8 mouse cellular contexts compared by ENCODE assay signal in genomic region chr1:180386951-180387749, GRCm38 (mm10). TPM values are rescaled to one million over a fixed set of nuclear protein-coding genes. Genes with fewer than 3 reads are reported as not detected.
A peak's percentile ranks its signal among the peaks of the same experiment; 100 is the strongest.
DNase-seq lines count a peak whose midpoint lies in the region; ATAC-seq and TF ChIP-seq lines count a peak whose summit lies in the region.

No protein-coding gene starts in this region.

- no peaks in the 10 kb centered on the region for H3K27me3 ChIP-seq in ES-Bruce4 (ENCODE audit: control insufficient read depth, insufficient read depth, low read length, poor library complexity, severe bottlenecking)
- H3K27me3 ChIP-seq in forebrain, embryonic 15.5 days, result no peaks in the 10 kb centered on the region
- no peaks in the 10 kb centered on the region for H3K27me3 ChIP-seq in lung, embryonic 14.5 days (ENCODE audit: insufficient read depth, low read length)
- H3K27me3 ChIP-seq in thymus, adult 2 months (ENCODE audit: control insufficient read depth, insufficient read depth, low read length), result no peaks in the 10 kb centered on the region

- peak; percentile 98 for DNase-seq in cerebellum, adult 11 months
- peak; percentile 99 for DNase-seq in heart, postnatal 36 days
- DNase-seq in layer of hippocampus, adult 2 months (ENCODE audit: low spot score in 2 of 2), result peak; percentile 100
- DNase-seq in lung, embryonic 14.5 days, result peak; percentile 99
- peak; percentile 97 for DNase-seq in thymus, adult 2 months

- peak; percentile 97 for ATAC-seq in forebrain, embryonic 15.5 days (replicated peaks)
- ATAC-seq in lung, embryonic 14.5 days (ENCODE audit: insufficient read depth), result peak; percentile 96

- TF ChIP-seq CTCF in ES-Bruce4 (IDR thresholded peaks at IDR 0.05; ENCODE audit: low read depth, low read length), result no peak
- peak; percentile 86 for TF ChIP-seq CTCF in layer of hippocampus, adult 2 months (conservative IDR thresholded peaks at IDR 0.05)
- TF ChIP-seq CTCF in lung, embryonic 14.5 days (IDR thresholded peaks at IDR 0.05; ENCODE audit: low read depth), result peak; percentile 86
- 0 out of 2 replicates have a peak, but pooled peaks have one; percentile 29 for TF ChIP-seq CTCF in olfactory bulb, adult 2 months (IDR thresholded peaks at IDR 0.05; ENCODE audit: insufficient read depth, low read depth, low read length)
- TF ChIP-seq CTCF in thymus, adult 2 months (IDR thresholded peaks at IDR 0.05; ENCODE audit: borderline replicate concordance, control insufficient read depth, extremely low read depth, insufficient read depth, low read length, poor library complexity), result 0 out of 2 replicates have a peak, but pooled peaks have one; percentile 27

- H3K36me3 ChIP-seq in ES-Bruce4 (ENCODE audit: control insufficient read depth, insufficient read depth, low read length, poor library complexity, severe bottlenecking), result no peaks in the 10 kb centered on the region
- no peaks in the 10 kb centered on the region for H3K36me3 ChIP-seq in forebrain, embryonic 15.5 days
- no peaks in the 10 kb centered on the region for H3K36me3 ChIP-seq in lung, embryonic 14.5 days (ENCODE audit: insufficient read depth)
- no peaks in the 10 kb centered on the region for H3K36me3 ChIP-seq in thymus, adult 2 months (ENCODE audit: control insufficient read depth, insufficient read depth, low read length)

- intact Hi-C loops in heart, postnatal 36 days (cut with DNase I), result loop anchor here (1.0 to 2.0 kb wide), 2 partner anchors 42 to 56 kb away; no protein-coding TSS in a partner anchor

- H3K4me1 ChIP-seq in ES-Bruce4 (ENCODE audit: control insufficient read depth, insufficient read depth, low read length), result peaks cover 7% of the 10 kb centered on the region
- H3K4me1 ChIP-seq in forebrain, embryonic 15.5 days, result peaks cover 10% of the 10 kb centered on the region
- peaks cover 16% of the 10 kb centered on the region for H3K4me1 ChIP-seq in lung, embryonic 14.5 days (ENCODE audit: insufficient read depth)
- H3K4me1 ChIP-seq in olfactory bulb, adult 2 months (ENCODE audit: control insufficient read depth, insufficient read depth, low read length), result peaks cover 16% of the 10 kb centered on the region
- peaks cover 42% of the 10 kb centered on the region for H3K4me1 ChIP-seq in thymus, adult 2 months (replicated peaks; ENCODE audit: control insufficient read depth, insufficient read depth, low read length)

- peak; percentile 73 for TF ChIP-seq EP300 in ES-Bruce4 (IDR thresholded peaks at IDR 0.05; ENCODE audit: insufficient read depth, low read depth, low read length)

- H3K9ac ChIP-seq in ES-Bruce4 (ENCODE audit: low read depth, poor library complexity, severe bottlenecking), result peak overlapping the region; percentile 56
- H3K9ac ChIP-seq in forebrain, embryonic 15.5 days (replicated peaks), result peak overlapping the region; percentile 45
- H3K9ac ChIP-seq in lung, embryonic 14.5 days, result peak overlapping the region; percentile 58

- H3K9me3 ChIP-seq in ES-Bruce4 (replicated peaks; ENCODE audit: control insufficient read depth, insufficient read depth, low read length, poor library complexity, severe bottlenecking), result no peaks in the 10 kb centered on the region
- H3K9me3 ChIP-seq in forebrain, embryonic 15.5 days, result no peaks in the 10 kb centered on the region
- no peaks in the 10 kb centered on the region for H3K9me3 ChIP-seq in lung, embryonic 14.5 days (ENCODE audit: low read depth, low read length)

- TF ChIP-seq POLR2A in ES-Bruce4 (IDR thresholded peaks at IDR 0.05; ENCODE audit: insufficient read depth, low read length), result peak; percentile 78
- TF ChIP-seq POLR2A in olfactory bulb, adult 2 months (IDR thresholded peaks at IDR 0.05; ENCODE audit: insufficient read depth, low read depth, low read length), result 0 out of 2 replicates have a peak, but pooled peaks have one; percentile 38
- TF ChIP-seq POLR2A in thymus, adult 2 months (IDR thresholded peaks at IDR 0.05; ENCODE audit: control insufficient read depth, extremely low read depth, insufficient read depth, low read length, poor library complexity), result peak; percentile 54; the same call in 1 of the 2 replicates

- WGBS in forebrain, embryonic 15.5 days, result 1% methylated on average over 27 of the region's 27 CpGs
- 2% methylated on average over 27 of the region's 27 CpGs for WGBS in lung, embryonic 14.5 days
- 5% methylated on average over 27 of the region's 27 CpGs for WGBS in olfactory bulb, adult 2 months
- 8% methylated on average over 27 of the region's 27 CpGs for WGBS in thymus, adult 2 months

- peak overlapping the region; percentile 76 for H3K27ac ChIP-seq in ES-Bruce4 (ENCODE audit: insufficient read depth, low read length)
- peak overlapping the region; percentile 78 for H3K27ac ChIP-seq in forebrain, embryonic 15.5 days (replicated peaks)
- H3K27ac ChIP-seq in layer of hippocampus, adult 2 months, result peak overlapping the region; percentile 80
- peak overlapping the region; percentile 91 for H3K27ac ChIP-seq in lung, embryonic 14.5 days (ENCODE audit: low read depth)
- H3K27ac ChIP-seq in olfactory bulb, adult 2 months (ENCODE audit: insufficient read depth, low read depth, low read length), result peak overlapping the region; percentile 66
- peak overlapping the region; percentile 94 for H3K27ac ChIP-seq in thymus, adult 2 months (ENCODE audit: control insufficient read depth, insufficient read depth, low read length)

- H3K4me3 ChIP-seq in ES-Bruce4 (ENCODE audit: low read depth, low read length), result peak overlapping the region; percentile 80
- peak overlapping the region; percentile 45 for H3K4me3 ChIP-seq in forebrain, embryonic 15.5 days
- peak overlapping the region; percentile 53 for H3K4me3 ChIP-seq in layer of hippocampus, adult 2 months
- H3K4me3 ChIP-seq in lung, embryonic 14.5 days (ENCODE audit: low read depth, low read length), result peak overlapping the region; percentile 38
- H3K4me3 ChIP-seq in olfactory bulb, adult 2 months (ENCODE audit: insufficient read depth, low read depth, low read length), result peak overlapping the region; percentile 44
- H3K4me3 ChIP-seq in thymus, adult 2 months (ENCODE audit: control insufficient read depth, insufficient read depth, low read length), result peak overlapping the region; percentile 32

- H3K4me2 ChIP-seq in forebrain, embryonic 15.5 days (replicated peaks), result peak overlapping the region; percentile 70
- peak overlapping the region; percentile 79 for H3K4me2 ChIP-seq in lung, embryonic 14.5 days

RNA-seq across cellular contexts. Expression of gene Itpkb, which starts 56.9 kb away (rescaled TPM):
- polyA plus RNA-seq in ES-Bruce4 (2011; ENCODE audit: insufficient read depth, insufficient read length, low read depth, missing spikeins), result 12.2 and 12.4 TPM in 2 replicates
- polyA plus RNA-seq in forebrain, embryonic 15.5 days (2015; fragmentation: Nextera tagmentation; extraction: Ambion mirVana), result 2.3 and 2.4 TPM in 2 replicates
- 10 to 100 TPM; 55.1 to 60.7 TPM for total RNA-seq in heart, postnatal 36 days (2021)
- 10 to 100 TPM; 26.3 to 28.3 TPM for total RNA-seq in layer of hippocampus, adult 2 months (2021)
- 8.1 and 9.0 TPM in 2 replicates for polyA plus RNA-seq in lung, embryonic 14.5 days (2014; fragmentation: Nextera tagmentation; extraction: Ambion mirVana)
- 73.3 and 86.9 TPM in 2 replicates for polyA plus RNA-seq in olfactory bulb, adult 2 months (2012; ENCODE audit: insufficient read depth, insufficient read length, low replicate concordance, missing spikeins)
- polyA plus RNA-seq in thymus, adult 2 months (2012; rRNA removed), result 69.0 and 73.0 TPM in 2 replicates

Comparison
In these comparisons a context has a peak if more than half of its experiments do, and no peak if none do; other contexts are left out.
1. Peak in every context shown above with its lines: DNase-seq, ATAC-seq, H3K4me3 ChIP-seq and H3K27ac ChIP-seq.